Mouse (Mus musculus): Measurements from ENCODE around the gene Cmtm3.

The Cmtm3 gene

GRCm38 (mm10) chr8:104386693-104387092 is 47.5 kb downstream of the Cmtm3 start:
- DNase-seq = no peak

- DNase-seq = no peak
Observed at GRCm38 (mm10) chr8:104387501-104387900, 48.3 kb downstream of the Cmtm3 start.

GRCm38 (mm10) chr8:104387980-104388379 is 48.8 kb downstream of the Cmtm3 start:
- DNase-seq = peak; percentile 89 to 92

DNA sequence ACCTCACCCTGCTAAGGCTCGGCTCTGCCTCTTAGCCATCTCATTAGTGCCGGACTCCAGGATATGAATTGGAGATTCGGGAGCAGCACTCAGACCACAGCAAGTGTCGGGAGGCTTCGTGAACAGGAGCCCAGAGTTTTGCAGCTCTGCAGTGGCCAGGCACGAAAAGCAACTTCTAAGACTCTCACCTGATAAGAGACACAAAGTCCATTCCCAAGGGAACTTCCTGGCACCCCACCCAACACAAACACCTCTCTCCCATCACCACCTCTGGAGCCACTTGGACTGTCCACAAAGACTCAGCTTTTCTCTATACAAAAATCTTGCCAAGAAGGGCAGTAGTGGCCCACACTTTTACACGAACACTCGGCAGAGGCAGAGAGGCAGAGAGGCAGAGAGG is 51.0 kb downstream of the Cmtm3 start:
- DNase-seq = no peak

DNA sequence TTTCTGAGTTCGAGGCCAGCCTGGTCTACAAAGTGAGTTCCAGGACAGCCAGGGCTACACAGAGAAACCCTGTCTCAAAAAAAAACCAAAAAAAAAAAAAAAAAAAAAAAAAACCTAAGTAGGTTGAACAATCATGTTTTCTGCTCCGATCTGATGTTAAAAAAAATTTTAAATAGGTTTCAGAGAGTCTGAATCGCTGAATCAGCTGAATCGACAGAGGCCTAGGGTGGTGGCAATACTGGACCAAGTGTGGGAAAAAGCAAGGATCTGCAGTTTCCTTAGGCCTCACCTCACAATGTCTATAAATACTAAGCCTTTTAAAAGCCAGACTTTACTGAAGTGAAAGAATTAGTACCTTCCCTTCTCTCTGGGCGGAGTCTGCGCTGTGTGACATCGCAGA is 53.9 kb downstream of the Cmtm3 start:
- no peak for DNase-seq

DNA sequence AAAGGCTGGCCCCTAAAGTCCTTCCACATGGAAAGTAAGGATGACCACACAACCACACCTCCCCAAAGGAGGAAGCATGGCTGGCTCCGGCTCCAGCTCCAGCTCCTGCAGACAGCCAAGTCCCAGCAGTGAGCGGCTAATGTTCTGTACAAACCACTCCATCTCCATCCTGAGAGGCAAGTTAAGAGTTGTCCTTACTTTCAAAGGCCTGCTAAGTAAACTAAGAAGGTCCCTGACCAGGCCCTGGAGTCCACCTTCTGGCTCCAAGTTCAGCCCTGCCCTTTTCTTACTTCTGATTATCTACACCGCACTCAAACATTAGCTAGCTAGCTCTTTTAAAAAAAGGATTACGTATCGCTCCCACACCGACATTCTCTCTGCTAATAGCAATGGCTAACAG is 54.6 kb downstream of the Cmtm3 start:
- DNase-seq = no peak

DNA sequence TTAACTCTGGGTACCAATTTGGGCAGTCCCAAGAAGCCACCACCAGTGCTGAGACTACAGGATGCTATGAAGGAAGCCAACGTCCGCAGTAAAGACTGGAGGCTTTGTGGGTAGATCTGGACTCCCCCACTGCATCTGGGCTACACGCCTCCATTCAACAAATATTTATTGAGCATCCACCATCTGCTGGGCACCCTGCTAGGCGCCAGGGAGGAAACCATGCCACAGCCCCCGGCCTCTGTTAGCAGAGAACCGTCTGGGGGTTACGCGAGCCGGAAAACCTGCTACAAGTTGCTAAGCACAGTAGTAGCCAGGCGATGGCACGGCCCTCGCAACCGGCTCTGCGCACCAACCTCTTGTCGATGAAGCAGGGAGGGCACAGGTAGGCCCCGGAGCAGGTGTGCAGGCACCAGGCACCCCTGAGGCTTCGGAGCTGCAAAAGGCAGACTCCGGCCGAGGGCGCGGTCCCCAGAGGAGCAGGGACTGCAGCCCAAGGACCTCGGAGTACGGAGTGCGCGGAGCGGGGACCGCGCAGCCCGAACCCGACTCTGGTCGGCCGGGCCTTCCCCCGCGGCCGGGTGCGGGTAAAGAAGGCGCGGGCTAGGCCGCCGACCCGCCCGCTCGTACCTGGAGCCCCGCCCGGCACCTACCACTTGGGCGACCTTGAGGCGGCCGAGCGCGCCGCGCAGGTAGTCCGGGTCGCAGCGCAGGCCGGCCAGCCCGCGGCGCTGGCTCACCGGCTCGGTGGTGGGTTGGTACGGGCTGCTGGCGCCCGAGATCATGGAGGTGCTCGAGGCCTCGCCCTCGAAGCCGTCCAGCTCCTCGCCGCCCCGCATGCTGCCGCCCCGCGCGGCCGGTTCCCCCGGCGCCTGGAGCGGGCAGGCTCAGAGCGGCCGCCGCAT is 55.8 kb downstream of the Cmtm3 start:
- peak; percentile 58 to 76 for DNase-seq

- peak; percentile 65 to 89 for DNase-seq
Observed at GRCm38 (mm10) chr8:104395703-104396357, 56.6 kb downstream of the Cmtm3 start, which contains the start of gene Cmtm4. Gene Cmtm4 (minus strand): TSS chr8:104395807.
